Mouse (Mus musculus) stomach, embryonic 16.5 days (tissue): ENCODE data around the gene Gprin2. TPM values are rescaled to one million over a fixed set of nuclear protein-coding genes. Genes with fewer than 3 reads are reported as not detected.

Experiments
- ATAC-seq: fragments of 200-750 bp; cut with Nextera tagmentation; 2 replicates; pipeline ENCODE4 v1.8.0; 2017; ENCODE audit warnings: moderate number of reproducible peaks, moderate TSS enrichment; ENCODE audit not compliant: insufficient read depth, low FRiP score
- H3K27ac ChIP-seq: fragments of 300-500 bp; sonication (generic); 2 replicates; pipeline ENCODE4 v1.5.1; 2014; ENCODE audit warnings: low read length
- H3K27me3 ChIP-seq: fragments of 300-500 bp; sonication (generic); 2 replicates; pipeline ENCODE4 v1.6.1; 2014; ENCODE audit warnings: low read length, control low read depth, mixed read lengths; ENCODE audit not compliant: control insufficient read depth, insufficient read depth
- H3K36me3 ChIP-seq: fragments of 300-500 bp; sonication (generic); 2 replicates; pipeline ENCODE4 v1.6.1; 2014; ENCODE audit warnings: low read length; ENCODE audit not compliant: control insufficient read depth, insufficient read depth
- H3K4me1 ChIP-seq: fragments of 300-500 bp; sonication (generic); 2 replicates; pipeline ENCODE4 v1.6.1; 2014; ENCODE audit warnings: low read length, control low read depth, mixed read lengths; ENCODE audit not compliant: control insufficient read depth, insufficient read depth
- H3K4me2 ChIP-seq: fragments of 300-500 bp; sonication (generic); 2 replicates; pipeline ENCODE4 v1.6.1; 2014; ENCODE audit warnings: low read depth, low read length, mixed read lengths
- H3K4me3 ChIP-seq: fragments of 300-500 bp; sonication (generic); replicated peaks from 2 replicates; pipeline ENCODE4 v1.5.1; 2014; ENCODE audit warnings: mild to moderate bottlenecking, low read length
- H3K9ac ChIP-seq: fragments of 300-500 bp; sonication (generic); 2 replicates; pipeline ENCODE4 v1.6.1; 2014; ENCODE audit warnings: low read length
- H3K9me3 ChIP-seq: fragments of 300-500 bp; sonication (generic); replicated peaks from 2 replicates; pipeline ENCODE4 v1.6.1; 2016; ENCODE audit warnings: low read length, control low read depth; ENCODE audit not compliant: control insufficient read depth
- WGBS: fragments of 180-500 bp; shearing (Covaris S2); extraction: QIAGEN DNeasy Blood & Tissue Kit; methylation state at CpG from one replicate; pipeline ENCODE4 v1.1.7; 2014; 5-methylcytosine and 5-hydroxymethylcytosine counted together
- polyA plus RNA-seq: library from polyadenylated mRNA; unstranded; fragments of >200 nt; fragmentation: Nextera tagmentation; extraction: Ambion mirVana; gene quantifications from 2 replicates; pipeline ENCODE4 v1.2.1, GENCODE M21; 2015

Gene Gprin2
- 0.29 and 0.31 TPM in 2 replicates for polyA plus RNA-seq

DNA sequence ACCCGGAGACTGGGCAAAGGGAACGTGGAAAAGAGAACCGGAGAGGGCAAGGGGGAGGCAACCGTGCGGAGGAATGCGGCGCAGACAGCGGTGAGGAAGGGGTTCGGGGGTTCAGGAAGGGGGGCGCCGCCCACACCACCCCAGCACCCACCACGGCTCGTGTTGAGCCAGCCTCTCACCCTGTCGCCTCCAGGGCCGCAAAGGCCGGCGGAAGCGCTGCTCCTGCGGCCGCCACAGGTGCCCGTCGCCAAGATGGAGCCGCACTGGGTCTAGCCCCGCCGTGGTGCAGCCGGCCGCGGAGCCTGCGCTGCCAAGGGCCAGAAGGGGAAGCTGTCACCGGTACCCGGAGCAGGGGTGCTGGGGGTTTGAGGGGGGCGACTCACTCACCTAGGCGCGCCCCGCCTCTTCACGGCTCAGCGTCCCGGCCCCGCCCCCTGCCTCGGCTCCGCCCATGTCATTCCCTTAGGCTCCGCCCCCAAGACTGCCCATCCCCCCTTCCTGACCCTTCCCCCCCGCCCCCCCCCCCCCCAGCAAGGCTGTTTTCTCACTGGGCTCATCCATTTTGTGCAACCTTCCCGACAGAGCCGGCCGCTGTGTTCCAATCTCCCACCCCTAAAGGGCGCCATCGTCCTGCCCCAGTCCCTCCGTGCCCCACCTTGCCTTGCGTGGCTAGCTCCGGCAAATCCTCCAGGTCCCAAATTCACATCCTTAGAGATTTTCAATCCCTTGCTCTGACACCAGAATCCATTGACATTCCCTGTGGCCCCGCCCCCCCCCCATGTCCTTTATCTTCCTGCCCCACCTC, at the start of gene Gprin2:
Gene Gprin2 (minus strand): TSS at position 423 of the 805 bp plus-strand sequence.
- Histone ChIP-seq H3K27me3 (no peaks in the 10 kb centered on the region; the same call in 1 of the 2 replicates), H3K27ac (no peak within 1 kb of the TSS), H3K4me3 (peak within 1 kb of the TSS; percentile 69), H3K9me3 (no peaks in the 10 kb centered on the region), H3K4me2 (peak within 1 kb of the TSS; percentile 98), H3K4me1 (no peaks in the 10 kb centered on the region), H3K9ac (peak within 1 kb of the TSS; percentile 72), H3K36me3 (no peaks in the 10 kb centered on the region)
- 5% methylated on average over 51 of the region's 52 CpGs for WGBS
- ATAC-seq: peak; percentile 29; the same call in 1 of the 2 replicates

DNA sequence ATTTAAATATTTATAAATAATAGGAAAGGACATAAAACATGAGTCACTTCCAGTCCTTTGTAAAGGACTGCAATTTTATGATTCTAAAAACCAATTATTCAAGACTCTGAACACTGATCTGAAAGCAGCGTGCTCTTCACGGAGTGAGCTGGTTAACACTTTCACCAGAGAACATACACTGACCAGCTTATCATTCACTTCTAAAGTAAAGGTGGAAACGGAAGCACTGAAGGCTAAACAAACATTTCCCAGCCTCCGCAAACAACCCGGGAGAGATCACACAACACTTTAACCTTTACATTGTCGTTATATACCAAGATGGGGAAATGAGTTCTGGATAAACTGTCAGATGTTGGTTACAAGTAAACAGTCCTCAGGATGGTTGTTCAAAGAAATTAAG, 39.2 kb upstream of the Gprin2 start:
- Histone ChIP-seq H3K36me3 (no peaks in the 10 kb centered on the region), H3K9ac (no peak overlapping the region), H3K4me2 (no peak overlapping the region), H3K27ac (no peak overlapping the region), H3K27me3 (no peaks in the 10 kb centered on the region), H3K4me1 (no peaks in the 10 kb centered on the region), H3K9me3 (no peaks in the 10 kb centered on the region), H3K4me3 (no peak overlapping the region)
- no peak for ATAC-seq
- 50% methylated on average over 6 of the region's 6 CpGs for WGBS

DNA sequence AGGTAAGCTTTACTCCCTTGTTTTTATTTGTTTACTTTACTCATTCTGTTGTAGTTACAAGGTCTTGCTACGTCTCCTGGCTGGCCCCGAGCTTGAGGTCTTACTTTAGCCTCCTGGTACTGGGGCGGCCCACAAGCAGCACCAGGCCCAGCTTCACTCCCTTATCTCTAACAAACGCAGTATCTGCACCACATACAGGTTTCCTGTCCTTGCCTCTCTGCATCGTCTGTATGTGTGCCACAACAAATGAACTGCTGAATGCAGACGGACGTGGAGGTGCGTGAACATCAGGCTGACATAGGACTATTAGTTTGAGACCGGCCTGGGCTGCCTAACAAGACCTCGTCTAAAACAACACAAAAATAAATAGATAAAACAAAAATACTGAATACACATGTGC, 38.8 kb upstream of the Gprin2 start:
- no peak for ATAC-seq
- H3K9ac ChIP-seq: no peak overlapping the region
- H3K4me3 ChIP-seq: no peak overlapping the region
- H3K27ac ChIP-seq: no peak overlapping the region
- H3K4me2 ChIP-seq: no peak overlapping the region
- 54% methylated on average over 10 of the region's 10 CpGs for WGBS
- H3K36me3 ChIP-seq: no peaks in the 10 kb centered on the region
- no peaks in the 10 kb centered on the region for H3K9me3 ChIP-seq
- H3K27me3 ChIP-seq: no peaks in the 10 kb centered on the region
- no peaks in the 10 kb centered on the region for H3K4me1 ChIP-seq

DNA sequence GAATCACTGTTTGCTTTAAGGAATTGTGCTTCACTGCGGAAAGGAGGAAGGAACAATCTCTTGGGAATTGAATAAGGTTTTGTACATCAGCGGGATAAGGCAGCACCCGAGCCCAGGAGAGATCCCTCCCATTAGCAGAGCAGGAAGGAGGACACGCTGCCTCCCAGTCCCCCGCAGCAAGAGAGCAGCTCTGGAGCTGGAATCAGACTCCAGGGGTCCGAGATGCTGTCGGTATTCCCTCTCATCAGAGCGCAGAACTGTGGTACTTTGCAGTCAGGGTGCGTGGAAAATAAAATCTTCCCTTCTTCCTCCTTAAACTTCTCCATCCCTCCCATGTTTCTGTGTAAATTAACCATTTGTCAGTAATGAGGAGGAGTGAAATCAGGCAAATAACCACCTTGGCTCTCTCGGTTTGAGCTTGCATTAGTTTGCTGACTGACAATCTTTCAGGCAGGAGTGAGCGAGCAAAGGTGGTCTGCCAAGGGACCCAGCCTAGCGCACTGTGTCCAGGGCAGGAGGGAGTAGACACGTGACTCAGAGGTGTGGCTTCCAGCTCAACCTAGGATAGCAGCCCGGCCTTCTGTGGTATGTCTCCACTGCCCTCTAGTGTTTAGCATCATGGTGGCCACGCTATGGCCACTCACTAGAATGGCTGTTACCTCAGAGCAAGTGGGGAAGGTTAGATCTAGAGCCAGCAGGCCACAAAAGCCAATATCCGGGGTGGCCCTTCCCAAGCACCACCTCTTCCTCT, 33.4 kb upstream of the Gprin2 start:
- peak overlapping the region; percentile 60 for H3K9ac ChIP-seq

DNA sequence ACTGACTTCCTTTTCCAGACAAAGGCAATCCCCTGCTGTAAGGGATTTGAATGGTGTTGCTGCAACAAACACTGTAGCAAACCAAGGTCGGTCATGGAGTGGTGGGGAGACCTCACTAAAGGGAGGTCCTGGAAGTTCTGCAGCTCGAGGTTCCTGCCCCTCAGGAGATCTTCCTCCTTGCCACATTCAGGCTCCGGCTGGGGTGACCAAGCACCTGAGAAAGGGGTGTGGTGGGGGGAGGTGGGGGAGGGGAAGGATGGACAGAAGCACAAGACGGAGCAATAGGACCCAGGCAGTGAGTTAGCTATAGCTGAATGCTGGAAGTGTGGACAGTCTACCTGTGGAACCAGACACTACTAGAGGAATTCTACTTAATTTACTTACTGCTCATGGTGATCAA, 32.4 kb upstream of the Gprin2 start:
- Histone ChIP-seq H3K4me2 (no peak overlapping the region), H3K36me3 (no peaks in the 10 kb centered on the region), H3K9me3 (no peaks in the 10 kb centered on the region), H3K9ac (no peak overlapping the region), H3K4me3 (no peak overlapping the region), H3K27me3 (no peaks in the 10 kb centered on the region), H3K27ac (no peak overlapping the region), H3K4me1 (no peaks in the 10 kb centered on the region)
- 79% methylated on average over 4 of the region's 4 CpGs for WGBS
- ATAC-seq: no peak

More for the DNA sequence above, 33.4 kb upstream of the Gprin2 start:
- H3K4me2 ChIP-seq: peak overlapping the region; percentile 65
- ATAC-seq: peak; percentile 94
- no peaks in the 10 kb centered on the region for H3K27me3 ChIP-seq
- no peaks in the 10 kb centered on the region for H3K36me3 ChIP-seq
- no peaks in the 10 kb centered on the region for H3K9me3 ChIP-seq
- H3K4me1 ChIP-seq: no peaks in the 10 kb centered on the region
- H3K27ac ChIP-seq: no peak overlapping the region
- H3K4me3 ChIP-seq: peak overlapping the region; percentile 42
- 4% methylated on average over 16 of the region's 16 CpGs for WGBS

DNA sequence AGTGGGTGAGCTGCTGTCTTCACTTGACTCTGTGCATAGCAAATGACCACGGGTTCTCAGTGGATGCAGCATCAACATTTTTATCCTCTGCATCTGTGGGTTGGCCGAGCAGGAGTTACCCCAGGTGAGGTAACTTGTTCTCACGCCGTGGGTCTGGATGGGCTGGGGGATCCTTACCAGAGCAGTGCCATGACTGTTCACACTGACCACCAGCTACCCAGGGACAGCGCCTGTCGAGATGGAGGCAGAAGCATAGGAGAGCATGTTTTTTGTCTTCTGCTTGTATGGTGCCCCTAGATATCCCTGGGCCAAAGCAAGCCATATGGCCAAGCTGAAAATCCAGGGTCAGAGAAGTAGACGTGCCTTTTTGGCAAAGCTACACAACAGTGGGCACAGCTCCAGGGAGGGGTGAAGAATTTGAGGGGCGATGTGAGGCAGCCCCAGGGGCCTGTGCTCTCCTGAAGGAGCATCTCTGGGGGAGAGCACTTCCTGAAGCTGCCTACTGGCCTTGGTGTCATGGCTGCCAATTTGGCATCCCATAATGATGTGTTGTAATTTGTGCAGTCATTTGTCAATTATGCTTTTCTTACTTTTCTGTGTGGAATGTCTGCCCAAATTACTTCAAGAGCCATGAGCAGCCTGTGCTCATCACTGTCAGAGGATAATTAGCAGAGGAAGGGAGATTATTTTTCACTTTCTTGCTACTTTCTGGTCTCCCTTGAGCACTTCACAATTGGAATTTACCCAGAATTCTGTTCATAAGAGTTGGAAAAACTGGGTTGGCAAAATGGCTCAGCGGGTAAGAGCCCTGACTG, 31.6 kb upstream of the Gprin2 start:
- Histone ChIP-seq H3K27ac (no peak overlapping the region), H3K27me3 (no peaks in the 10 kb centered on the region), H3K4me2 (no peak overlapping the region), H3K36me3 (no peaks in the 10 kb centered on the region), H3K9me3 (no peaks in the 10 kb centered on the region), H3K4me1 (no peaks in the 10 kb centered on the region), H3K9ac (no peak overlapping the region), H3K4me3 (no peak overlapping the region)
- WGBS: 79% methylated on average over 9 of the region's 9 CpGs
- ATAC-seq: no peak

DNA sequence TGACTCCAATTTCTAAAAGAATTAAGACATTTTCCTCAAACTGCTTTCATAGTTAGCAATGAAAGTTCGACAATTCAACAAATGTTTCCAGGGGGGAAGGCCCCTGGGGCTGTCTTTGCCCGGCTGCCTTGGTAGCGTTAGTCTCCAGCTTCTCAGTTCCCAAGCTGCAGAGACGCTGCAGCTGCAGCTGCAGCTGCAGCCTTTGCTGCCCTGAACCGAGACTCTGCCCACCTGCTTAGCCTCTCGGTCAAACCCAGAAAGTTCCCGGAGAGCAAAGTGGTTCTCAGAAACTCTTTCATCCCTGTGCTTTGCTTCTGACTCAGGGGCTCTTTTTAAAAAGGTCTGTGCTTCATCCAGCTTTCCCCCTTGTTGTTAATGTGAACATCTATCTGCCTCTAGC, 30.9 kb upstream of the Gprin2 start:
- no peak overlapping the region for H3K27ac ChIP-seq
- H3K27me3 ChIP-seq: no peaks in the 10 kb centered on the region
- no peaks in the 10 kb centered on the region for H3K4me1 ChIP-seq
- no peaks in the 10 kb centered on the region for H3K36me3 ChIP-seq
- ATAC-seq: no peak
- H3K4me2 ChIP-seq: no peak overlapping the region
- H3K4me3 ChIP-seq: no peak overlapping the region
- H3K9ac ChIP-seq: no peak overlapping the region
- 62% methylated on average over 7 of the region's 7 CpGs for WGBS
- no peaks in the 10 kb centered on the region for H3K9me3 ChIP-seq

DNA sequence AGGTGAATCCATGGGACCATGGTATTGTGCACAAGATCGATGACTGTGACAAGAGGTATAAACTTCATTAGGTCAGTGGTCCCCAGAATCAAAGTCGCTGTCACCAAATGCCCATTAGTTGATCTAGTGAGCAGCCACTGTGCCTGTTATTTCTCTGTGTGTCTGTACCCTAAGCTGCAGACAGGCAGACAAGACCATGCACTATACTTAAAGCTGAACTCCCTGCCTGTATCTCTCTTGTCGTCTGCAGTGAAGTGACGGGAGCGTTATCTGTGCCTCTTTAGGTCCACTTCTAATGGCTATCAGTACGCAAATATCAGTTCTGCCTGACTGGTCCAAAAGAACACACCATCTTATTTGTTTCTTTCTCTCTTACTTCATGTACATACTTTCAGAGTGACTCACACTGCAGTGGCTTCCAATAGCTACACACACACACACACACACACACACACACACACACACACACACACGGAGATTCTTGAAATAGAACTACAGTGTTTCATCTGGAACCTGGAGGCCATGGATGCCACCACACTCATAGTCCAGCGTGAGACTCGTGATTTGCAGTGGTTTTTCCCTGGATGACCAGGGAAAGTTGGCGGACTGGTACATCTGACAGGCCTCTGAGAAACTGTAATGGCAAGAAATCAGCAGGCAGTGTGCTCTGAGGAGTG, 27.5 kb upstream of the Gprin2 start:
- no peak for ATAC-seq
- Histone ChIP-seq H3K4me2 (no peak overlapping the region), H3K9ac (no peak overlapping the region), H3K27me3 (no peaks in the 10 kb centered on the region), H3K9me3 (no peaks in the 10 kb centered on the region), H3K36me3 (no peaks in the 10 kb centered on the region), H3K4me3 (no peak overlapping the region), H3K4me1 (no peaks in the 10 kb centered on the region), H3K27ac (no peak overlapping the region)
- 73% methylated on average over 10 of the region's 10 CpGs for WGBS
